Mouse (Mus musculus) kidney, postnatal 4 days (tissue): ENCODE results near the gene G430095P16Rik.

Experiments used
- DNase-seq, 2 experiments: peaks; one replicate each; pipeline ENCODE4 v3.0.0; 2021; ENCODE audit warnings: mixed read lengths in 2 of 2

The G430095P16Rik gene

GRCm38 (mm10) chr8:84703466-84704249 is 19.1 kb upstream of the G430095P16Rik start:
- DNase-seq, result peak in 1 of 2 experiments; percentile 53

GRCm38 (mm10) chr8:84704356-84704755 is 18.5 kb upstream of the G430095P16Rik start:
- peak; percentile 88 to 92 for DNase-seq

- DNase-seq, result peak; percentile 53 to 62
Observed at GRCm38 (mm10) chr8:84704867-84705831, 17.7 kb upstream of the G430095P16Rik start.

- no peak for DNase-seq
Observed at GRCm38 (mm10) chr8:84705960-84706359, 16.8 kb upstream of the G430095P16Rik start.

- DNase-seq, result peak in 1 of 2 experiments; percentile 67
Observed at GRCm38 (mm10) chr8:84706610-84707266, 16.1 kb upstream of the G430095P16Rik start.

GRCm38 (mm10) chr8:84707267-84707883 is 15.4 kb upstream of the G430095P16Rik start:
- DNase-seq, result peak in 1 of 2 experiments; percentile 70

GRCm38 (mm10) chr8:84708071-84708541 is 14.7 kb upstream of the G430095P16Rik start:
- DNase-seq, result peak in 1 of 2 experiments; percentile 44

- DNase-seq, result peak; percentile 90 to 92
Observed at GRCm38 (mm10) chr8:84708774-84709475, 13.9 kb upstream of the G430095P16Rik start.

GRCm38 (mm10) chr8:84709931-84710330 is 12.9 kb upstream of the G430095P16Rik start:
- DNase-seq, result no peak

GRCm38 (mm10) chr8:84711312-84711711 is 11.5 kb upstream of the G430095P16Rik start:
- peak in 1 of 2 experiments; percentile 15 for DNase-seq

- DNase-seq, result peak; percentile 67 to 81
Observed at GRCm38 (mm10) chr8:84711933-84712758, 10.7 kb upstream of the G430095P16Rik start.

- DNase-seq, result no peak
Observed at GRCm38 (mm10) chr8:84712759-84713120, 10.1 kb upstream of the G430095P16Rik start.

GRCm38 (mm10) chr8:84713381-84713780 is 9.4 kb upstream of the G430095P16Rik start:
- DNase-seq, result no peak

- DNase-seq, result no peak
Observed at GRCm38 (mm10) chr8:84714161-84714560, 8.6 kb upstream of the G430095P16Rik start.

GRCm38 (mm10) chr8:84715893-84716468 is 6.8 kb upstream of the G430095P16Rik start:
- DNase-seq, result peak in 1 of 2 experiments; percentile 66

GRCm38 (mm10) chr8:84716790-84717189 is 6.0 kb upstream of the G430095P16Rik start:
- no peak for DNase-seq

GRCm38 (mm10) chr8:84718476-84718875 is 4.3 kb upstream of the G430095P16Rik start:
- DNase-seq, result no peak

GRCm38 (mm10) chr8:84718959-84719690 is 3.7 kb upstream of the G430095P16Rik start:
- no peak for DNase-seq

GRCm38 (mm10) chr8:84722530-84722849 is 317 bp upstream of the G430095P16Rik start:
- DNase-seq, result no peak

- DNase-seq, result peak in 1 of 2 experiments; percentile 68
Observed at GRCm38 (mm10) chr8:84723571-84723900, 729 bp downstream of the G430095P16Rik start.
